Mouse (Mus musculus): ENCODE data around the gene Btrc.

DNA sequence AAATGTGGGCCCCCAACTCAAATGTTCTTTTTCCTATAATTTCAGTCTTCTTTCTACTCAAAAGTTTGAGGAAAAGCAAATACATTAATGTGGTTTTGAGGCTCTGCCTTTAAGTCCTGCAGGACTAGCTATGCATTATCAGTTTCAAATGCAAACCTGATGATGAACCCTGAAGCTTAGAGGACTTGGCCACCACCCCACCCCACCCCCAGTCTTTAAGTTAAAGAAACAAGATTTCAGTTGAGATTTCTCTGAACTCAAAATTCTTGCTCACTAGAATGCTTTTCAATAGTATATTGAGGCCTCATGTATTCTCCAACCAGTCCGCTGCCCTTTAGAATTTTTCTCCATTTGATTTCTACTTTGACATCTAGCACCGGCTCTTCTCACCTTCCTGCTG, 117.0 kb downstream of the Btrc start:
- TF ChIP-seq CTCF (IDR thresholded peaks at IDR 0.05; ENCODE audit: control insufficient read depth, insufficient read depth, insufficient read length) (no peak), CEBPB (IDR thresholded peaks at IDR 0.05; ENCODE audit: low read depth) (no peak), MYOG (IDR thresholded peaks at IDR 0.05; ENCODE audit: control insufficient read depth, extremely low read depth, insufficient read length) (no peak), MAX (IDR thresholded peaks at IDR 0.05) (no peak), MYOD1 (IDR thresholded peaks at IDR 0.05; ENCODE audit: control insufficient read depth, insufficient read length, low read depth) (no peak)

All from C2C12 (cell line).